Mouse (Mus musculus): ENCODE data around the gene Hist1h2bl. TPM values are rescaled to one million over a fixed set of nuclear protein-coding genes. Genes with fewer than 3 reads are reported as not detected.

Gene Hist1h2bl
- polyA plus RNA-seq, 1 experiment from 2014 or later, result not detected

- H3K27me3 ChIP-seq (replicated peaks; ENCODE audit: insufficient read depth, low read length), result no peaks in the 10 kb centered on the region
- DNase-seq (ENCODE audit: low spot score), result peak; percentile 38
- WGBS, result under 1% methylated on average over 19 of the region's 22 CpGs
These were observed 646 bp downstream of the Hist1h2bl start for GRCm38 (mm10) chr13:21715131-21715863.

GRCm38 (mm10) chr13:21714725-21715124, 1.2 kb downstream of the Hist1h2bl start:
- no peaks in the 10 kb centered on the region for H3K27me3 ChIP-seq (replicated peaks; ENCODE audit: insufficient read depth, low read length)
- H3K36me3 ChIP-seq (ENCODE audit: insufficient read depth, low read length), result no peaks in the 10 kb centered on the region
- H3K4me2 ChIP-seq (replicated peaks; ENCODE audit: low read depth, low read length), result peak overlapping the region; percentile 67; the same call in 1 of the 2 replicates
- H3K4me3 ChIP-seq (ENCODE audit: low read depth, low read length), result no peak overlapping the region
- H3K27ac ChIP-seq (ENCODE audit: low read length), result no peak overlapping the region
- DNase-seq (ENCODE audit: low spot score) (peak; percentile 87), ATAC-seq (no peak)
- H3K4me1 ChIP-seq (ENCODE audit: insufficient read depth, low read depth, low read length), result peaks cover 17% of the 10 kb centered on the region; the same call in 1 of the 2 replicates
- under 1% methylated on average over 7 of the region's 7 CpGs for WGBS
- TF ChIP-seq EP300 (IDR thresholded peaks at IDR 0.05) (no peak; the same call in 1 of the 2 replicates), CTCF (IDR thresholded peaks at IDR 0.05) (peak; percentile 91)
- no peaks in the 10 kb centered on the region for H3K9me3 ChIP-seq (ENCODE audit: low read length)
- no peak overlapping the region for H3K9ac ChIP-seq (replicated peaks; ENCODE audit: low read depth)

More at GRCm38 (mm10) chr13:21715131-21715863, 646 bp downstream of the Hist1h2bl start:
- H3K4me2 ChIP-seq (replicated peaks; ENCODE audit: low read depth, low read length), result peak overlapping the region; percentile 67
- H3K27ac ChIP-seq (ENCODE audit: low read length), result no peak overlapping the region
- no peak for ATAC-seq
- H3K9ac ChIP-seq (replicated peaks; ENCODE audit: low read depth), result no peak overlapping the region
- TF ChIP-seq EP300 (IDR thresholded peaks at IDR 0.05) (no peak), CTCF (IDR thresholded peaks at IDR 0.05) (no peak)
- H3K4me1 ChIP-seq (ENCODE audit: insufficient read depth, low read depth, low read length), result peaks cover 17% of the 10 kb centered on the region; the same call in 1 of the 2 replicates
- H3K9me3 ChIP-seq (ENCODE audit: low read length), result no peaks in the 10 kb centered on the region
- no peaks in the 10 kb centered on the region for H3K36me3 ChIP-seq (ENCODE audit: insufficient read depth, low read length)
- H3K4me3 ChIP-seq (ENCODE audit: low read depth, low read length), result peak overlapping the region; percentile 35

GRCm38 (mm10) chr13:21711698-21712097, 4.2 kb downstream of the Hist1h2bl start:
- Histone ChIP-seq H3K27me3 (replicated peaks; ENCODE audit: insufficient read depth, low read length) (no peaks in the 10 kb centered on the region), H3K27ac (ENCODE audit: low read length) (no peak overlapping the region), H3K36me3 (ENCODE audit: insufficient read depth, low read length) (no peaks in the 10 kb centered on the region), H3K9ac (replicated peaks; ENCODE audit: low read depth) (no peak overlapping the region), H3K4me3 (ENCODE audit: low read depth, low read length) (no peak overlapping the region), H3K4me2 (replicated peaks; ENCODE audit: low read depth, low read length) (peak overlapping the region; percentile 60), H3K9me3 (ENCODE audit: low read length) (no peaks in the 10 kb centered on the region), H3K4me1 (ENCODE audit: insufficient read depth, low read depth, low read length) (peaks cover 8% of the 10 kb centered on the region; the same call in 1 of the 2 replicates)
- TF ChIP-seq CTCF (IDR thresholded peaks at IDR 0.05), result no peak
- no peak for TF ChIP-seq EP300 (IDR thresholded peaks at IDR 0.05)
- DNase-seq (ENCODE audit: low spot score) (no peak), ATAC-seq (no peak)
- 31% methylated on average over 4 of the region's 4 CpGs for WGBS

- no peak overlapping the region for H3K27ac ChIP-seq (ENCODE audit: low read length)
- peak overlapping the region; percentile 60 for H3K4me2 ChIP-seq (replicated peaks; ENCODE audit: low read depth, low read length)
- H3K9ac ChIP-seq (replicated peaks; ENCODE audit: low read depth), result no peak overlapping the region
- H3K27me3 ChIP-seq (replicated peaks; ENCODE audit: insufficient read depth, low read length), result no peaks in the 10 kb centered on the region
- peak overlapping the region; percentile 72 for H3K4me3 ChIP-seq (ENCODE audit: low read depth, low read length)
- TF ChIP-seq EP300 (IDR thresholded peaks at IDR 0.05), result no peak
- no peak for TF ChIP-seq CTCF (IDR thresholded peaks at IDR 0.05)
- no peaks in the 10 kb centered on the region for H3K36me3 ChIP-seq (ENCODE audit: insufficient read depth, low read length)
- 3% methylated on average over 22 of the region's 22 CpGs for WGBS
- no peaks in the 10 kb centered on the region for H3K9me3 ChIP-seq (ENCODE audit: low read length)
- peak; percentile 76 for ATAC-seq
- DNase-seq (ENCODE audit: low spot score), result peak; percentile 71
- H3K4me1 ChIP-seq (ENCODE audit: insufficient read depth, low read depth, low read length), result peaks cover 8% of the 10 kb centered on the region; the same call in 1 of the 2 replicates
These were observed 5.0 kb downstream of the Hist1h2bl start for GRCm38 (mm10) chr13:21710821-21711525.

- H3K36me3 ChIP-seq (ENCODE audit: insufficient read depth, low read length), result no peaks in the 10 kb centered on the region
- peak overlapping the region; percentile 60 for H3K4me2 ChIP-seq (replicated peaks; ENCODE audit: low read depth, low read length)
- peak; percentile 95 for DNase-seq (ENCODE audit: low spot score)
- peaks cover 4% of the 10 kb centered on the region; the same call in 1 of the 2 replicates for H3K4me1 ChIP-seq (ENCODE audit: insufficient read depth, low read depth, low read length)
- peak; percentile 83 for ATAC-seq
- peak overlapping the region; percentile 37; the same call in 1 of the 2 replicates for H3K9ac ChIP-seq (replicated peaks; ENCODE audit: low read depth)
- TF ChIP-seq EP300 (IDR thresholded peaks at IDR 0.05), result peak; percentile 33; the same call in 1 of the 2 replicates
- peak; percentile 88 for TF ChIP-seq CTCF (IDR thresholded peaks at IDR 0.05)
- H3K4me3 ChIP-seq (ENCODE audit: low read depth, low read length), result peak overlapping the region; percentile 72
- H3K27me3 ChIP-seq (replicated peaks; ENCODE audit: insufficient read depth, low read length), result no peaks in the 10 kb centered on the region
- H3K27ac ChIP-seq (ENCODE audit: low read length), result peak overlapping the region; percentile 74
- no peaks in the 10 kb centered on the region for H3K9me3 ChIP-seq (ENCODE audit: low read length)
- under 1% methylated on average over 32 of the region's 32 CpGs for WGBS
These were observed 5.8 kb downstream of the Hist1h2bl start for GRCm38 (mm10) chr13:21710031-21710711.

GRCm38 (mm10) chr13:21706669-21707068, 9.3 kb downstream of the Hist1h2bl start:
- Histone ChIP-seq H3K4me1 (ENCODE audit: insufficient read depth, low read depth, low read length) (no peaks in the 10 kb centered on the region), H3K4me2 (replicated peaks; ENCODE audit: low read depth, low read length) (no peak overlapping the region), H3K9ac (replicated peaks; ENCODE audit: low read depth) (no peak overlapping the region), H3K9me3 (ENCODE audit: low read length) (no peaks in the 10 kb centered on the region), H3K4me3 (ENCODE audit: low read depth, low read length) (no peak overlapping the region), H3K36me3 (ENCODE audit: insufficient read depth, low read length) (no peaks in the 10 kb centered on the region), H3K27ac (ENCODE audit: low read length) (no peak overlapping the region), H3K27me3 (replicated peaks; ENCODE audit: insufficient read depth, low read length) (no peaks in the 10 kb centered on the region)
- DNase-seq (ENCODE audit: low spot score), result no peak
- TF ChIP-seq EP300 (IDR thresholded peaks at IDR 0.05) (no peak), CTCF (IDR thresholded peaks at IDR 0.05) (no peak)
- ATAC-seq, result no peak
- WGBS, result 65% methylated on average over 4 of the region's 4 CpGs

Data from lung, postnatal 0 days (tissue).